Mouse (Mus musculus) kidney, postnatal 0 days (tissue): Measurements from ENCODE around the gene Spesp1. TPM values are rescaled to one million over a fixed set of nuclear protein-coding genes. Genes with fewer than 3 reads are reported as not detected.

Source experiments
- ATAC-seq: fragments of 200-750 bp; cut with Nextera tagmentation; replicated peaks from 2 replicates; pipeline ENCODE4 v1.8.0; 2017; ENCODE audit warnings: low read depth, moderate number of reproducible peaks, moderate TSS enrichment, moderate library complexity; ENCODE audit not compliant: low FRiP score
- DNase-seq: peaks from one replicate; pipeline ENCODE4 v3.0.0-alpha.2; 2016; ENCODE audit warnings: low spot score
- H3K27ac ChIP-seq: fragments of 300-500 bp; sonication (generic); 2 replicates; pipeline ENCODE4 v1.5.1; 2014; ENCODE audit warnings: mild to moderate bottlenecking
- H3K27me3 ChIP-seq: fragments of 300-500 bp; sonication (generic); 2 replicates; pipeline ENCODE4 v1.6.1; 2014; ENCODE audit warnings: low read length, mixed read lengths; ENCODE audit not compliant: insufficient read depth
- H3K36me3 ChIP-seq: fragments of 300-500 bp; sonication (generic); 2 replicates; pipeline ENCODE4 v1.6.1; 2014; ENCODE audit warnings: low read length, mixed read lengths; ENCODE audit not compliant: insufficient read depth
- H3K4me1 ChIP-seq: fragments of 300-500 bp; sonication (generic); replicated peaks from 2 replicates; pipeline ENCODE4 v1.6.1; 2014; ENCODE audit warnings: antibody characterized with exemption, low read length, mixed read lengths; ENCODE audit not compliant: insufficient read depth
- H3K4me2 ChIP-seq: fragments of 300-500 bp; sonication (generic); 2 replicates; pipeline ENCODE4 v1.6.1; 2014; ENCODE audit warnings: mild to moderate bottlenecking, low read length, moderate library complexity, mixed read lengths
- H3K4me3 ChIP-seq: fragments of 300-500 bp; sonication (generic); replicated peaks from 2 replicates; pipeline ENCODE4 v1.5.1; 2014; ENCODE audit warnings: low read depth, low read length
- H3K9ac ChIP-seq: fragments of 300-500 bp; sonication (generic); 2 replicates; pipeline ENCODE4 v1.6.1; 2014; ENCODE audit warnings: low read depth, low read length
- H3K9me3 ChIP-seq: fragments of 300-500 bp; sonication (generic); replicated peaks from 2 replicates; pipeline ENCODE4 v1.6.1; 2016; ENCODE audit warnings: low read length, inconsistent platforms, mixed read lengths
- CTCF ChIP-seq: IDR thresholded peaks from 2 replicates; pipeline ENCODE4 v1.5.1; 2016; ENCODE audit warnings: antibody characterized with exemption, low read depth, mild to moderate bottlenecking, moderate library complexity
- WGBS: fragments of 180-500 bp; shearing (Covaris S2); extraction: QIAGEN DNeasy Blood & Tissue Kit; methylation state at CpG from one replicate; pipeline ENCODE4 v1.1.7; 2014; 5-methylcytosine and 5-hydroxymethylcytosine counted together
- polyA plus RNA-seq: library from polyadenylated mRNA; unstranded; fragments of >200 nt; fragmentation: Nextera tagmentation; extraction: Ambion mirVana; gene quantifications from 2 replicates; pipeline ENCODE4 v1.2.1, GENCODE M21; 2015

Gene Spesp1
- polyA plus RNA-seq, 1 experiment from 2014 or later = not detected

GRCm38 (mm10) chr9:62240036-62240435, 42.0 kb downstream of the Spesp1 start:
- ATAC-seq (no peak), DNase-seq (no peak)
- H3K4me3 ChIP-seq = no peak overlapping the region
- no peak overlapping the region for H3K9ac ChIP-seq
- H3K36me3 ChIP-seq = no peaks in the 10 kb centered on the region
- 42% methylated on average over 10 of the region's 10 CpGs for WGBS
- no peaks in the 10 kb centered on the region for H3K4me1 ChIP-seq
- no peak for TF ChIP-seq CTCF
- no peaks in the 10 kb centered on the region for H3K27me3 ChIP-seq
- H3K27ac ChIP-seq = no peak overlapping the region
- H3K9me3 ChIP-seq = no peaks in the 10 kb centered on the region
- no peak overlapping the region for H3K4me2 ChIP-seq

DNA sequence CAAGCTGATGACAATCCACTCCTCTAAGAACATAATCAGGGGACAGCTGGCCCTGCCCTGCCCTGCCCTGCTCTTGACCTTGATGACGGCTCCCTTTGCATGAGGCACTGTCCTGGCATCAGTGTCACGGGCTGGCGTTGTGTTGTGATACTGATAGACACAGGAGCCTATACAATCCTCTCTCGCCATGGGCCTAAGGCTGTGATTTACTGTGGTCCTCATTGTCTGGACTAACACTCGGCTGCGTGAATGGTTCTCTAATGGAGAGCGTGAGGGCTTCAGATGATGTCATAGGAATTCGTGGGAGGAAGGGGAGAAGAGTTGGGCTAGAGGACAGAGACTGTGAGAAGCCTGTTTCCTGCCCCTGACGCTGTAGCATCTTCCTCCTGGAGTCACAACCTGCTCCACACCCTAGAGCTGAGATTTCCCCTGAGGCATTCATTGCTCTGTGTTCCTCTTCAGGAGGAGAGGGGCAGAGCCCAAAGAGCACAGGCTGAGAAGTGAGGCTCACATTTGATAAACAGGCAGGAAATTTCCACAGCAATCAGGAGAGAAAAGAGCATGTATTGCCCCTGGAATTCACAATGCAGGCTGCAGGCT, 44.5 kb downstream of the Spesp1 start:
- no peak for TF ChIP-seq CTCF
- H3K27ac ChIP-seq = no peak overlapping the region
- 26% methylated on average over 9 of the region's 9 CpGs for WGBS
- no peak overlapping the region for H3K9ac ChIP-seq
- no peak for ATAC-seq
- DNase-seq = peak; percentile 44
- no peaks in the 10 kb centered on the region for H3K27me3 ChIP-seq
- H3K4me3 ChIP-seq = no peak overlapping the region
- no peaks in the 10 kb centered on the region for H3K36me3 ChIP-seq
- H3K9me3 ChIP-seq = no peaks in the 10 kb centered on the region
- no peak overlapping the region for H3K4me2 ChIP-seq
- H3K4me1 ChIP-seq = no peaks in the 10 kb centered on the region

GRCm38 (mm10) chr9:62235501-62235900, 46.5 kb downstream of the Spesp1 start:
- Histone ChIP-seq H3K27me3 (no peaks in the 10 kb centered on the region), H3K4me2 (no peak overlapping the region), H3K4me3 (no peak overlapping the region), H3K36me3 (no peaks in the 10 kb centered on the region), H3K27ac (no peak overlapping the region), H3K9ac (no peak overlapping the region), H3K4me1 (no peaks in the 10 kb centered on the region), H3K9me3 (no peaks in the 10 kb centered on the region)
- TF ChIP-seq CTCF = no peak
- ATAC-seq (no peak), DNase-seq (no peak)
- WGBS = 82% methylated on average over 2 of the region's 2 CpGs

- no peaks in the 10 kb centered on the region for H3K36me3 ChIP-seq
- WGBS = 29% methylated on average over 1 of the region's 1 CpGs
- no peaks in the 10 kb centered on the region for H3K27me3 ChIP-seq
- ATAC-seq (no peak), DNase-seq (peak; percentile 64)
- no peaks in the 10 kb centered on the region for H3K9me3 ChIP-seq
- no peak overlapping the region for H3K9ac ChIP-seq
- H3K27ac ChIP-seq = no peak overlapping the region
- no peak overlapping the region for H3K4me3 ChIP-seq
- H3K4me2 ChIP-seq = no peak overlapping the region
- no peaks in the 10 kb centered on the region for H3K4me1 ChIP-seq
- TF ChIP-seq CTCF = no peak
Measured at GRCm38 (mm10) chr9:62232649-62233048, 49.4 kb downstream of the Spesp1 start.

GRCm38 (mm10) chr9:62231046-62231445, 51.0 kb downstream of the Spesp1 start:
- ATAC-seq (no peak), DNase-seq (no peak)
- Histone ChIP-seq H3K9me3 (no peaks in the 10 kb centered on the region), H3K9ac (no peak overlapping the region), H3K27me3 (no peaks in the 10 kb centered on the region), H3K27ac (no peak overlapping the region), H3K4me3 (no peak overlapping the region), H3K4me2 (no peak overlapping the region), H3K4me1 (no peaks in the 10 kb centered on the region), H3K36me3 (no peaks in the 10 kb centered on the region)
- no peak for TF ChIP-seq CTCF
- WGBS = 67% methylated on average over 3 of the region's 3 CpGs

- 60% methylated on average over 2 of the region's 2 CpGs for WGBS
Measured at GRCm38 (mm10) chr9:62229985-62230384, 52.0 kb downstream of the Spesp1 start.

DNA sequence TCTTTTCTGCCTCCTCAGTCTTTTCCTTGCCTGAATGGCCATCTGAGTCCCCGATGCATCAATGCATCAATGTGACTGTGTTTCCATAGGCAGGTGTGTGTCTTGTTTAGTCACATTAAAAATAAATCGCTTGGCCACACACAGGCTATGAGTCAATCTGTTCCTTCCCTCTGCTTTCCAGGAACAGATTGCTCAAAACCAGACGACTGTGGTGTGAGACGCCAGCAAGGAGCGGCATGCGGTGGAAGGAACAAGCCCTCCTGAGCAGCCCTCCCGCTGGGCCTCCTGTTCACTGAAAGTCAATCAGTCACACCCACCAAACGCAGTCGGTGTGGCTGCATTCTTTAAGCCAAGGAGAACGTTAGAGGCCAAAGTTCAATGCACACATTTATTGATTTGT, 59.5 kb downstream of the Spesp1 start:
- Histone ChIP-seq H3K36me3 (no peaks in the 10 kb centered on the region), H3K4me3 (no peak overlapping the region), H3K27me3 (no peaks in the 10 kb centered on the region), H3K4me1 (no peaks in the 10 kb centered on the region; the same call in 1 of the 2 replicates), H3K4me2 (no peak overlapping the region), H3K9ac (no peak overlapping the region), H3K9me3 (no peaks in the 10 kb centered on the region), H3K27ac (no peak overlapping the region)
- DNase-seq (no peak), ATAC-seq (no peak)
- no peak for TF ChIP-seq CTCF
- 7% methylated on average over 10 of the region's 10 CpGs for WGBS

More at GRCm38 (mm10) chr9:62229985-62230384, 52.0 kb downstream of the Spesp1 start:
- no peak overlapping the region for H3K4me3 ChIP-seq
- no peak for ATAC-seq
- DNase-seq = no peak
- H3K9ac ChIP-seq = no peak overlapping the region
- no peaks in the 10 kb centered on the region for H3K4me1 ChIP-seq
- no peaks in the 10 kb centered on the region for H3K9me3 ChIP-seq
- no peak overlapping the region for H3K27ac ChIP-seq
- no peaks in the 10 kb centered on the region for H3K27me3 ChIP-seq
- no peak overlapping the region for H3K4me2 ChIP-seq
- no peak for TF ChIP-seq CTCF
- H3K36me3 ChIP-seq = no peaks in the 10 kb centered on the region
